Mouse (Mus musculus): ENCODE results near the gene Chd5. TPM values are rescaled to one million over a fixed set of nuclear protein-coding genes. Genes with fewer than 3 reads are reported as not detected.

Chd5 gene
- polyA plus RNA-seq, 1 experiment from 2014 or later, result not detected

DNA sequence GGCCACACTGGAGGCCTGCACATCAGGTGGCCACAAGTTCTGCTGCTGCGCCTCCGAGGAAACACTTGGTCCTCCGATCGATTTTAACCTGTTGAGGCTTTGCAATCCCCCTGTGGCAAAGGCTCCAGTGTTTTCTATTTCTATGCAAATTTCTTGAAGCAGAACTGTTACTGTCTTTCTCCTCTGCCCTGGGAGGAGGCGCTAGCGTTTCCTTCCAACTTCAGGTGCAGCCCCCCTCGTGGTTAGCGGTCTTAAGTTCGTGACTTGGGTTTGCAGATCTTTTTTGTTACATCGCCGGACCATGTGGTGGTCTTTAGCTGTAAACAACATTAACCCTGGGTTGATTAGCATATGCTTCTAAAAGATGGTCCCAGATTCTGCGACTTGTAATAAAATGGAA is 4.9 kb upstream of the Chd5 start:
- no peak for ATAC-seq (ENCODE audit: insufficient number of reproducible peaks, insufficient read depth, low FRiP score, low read depth)
- Histone ChIP-seq H3K9me3 (ENCODE audit: control insufficient read depth, low read length) (no peaks in the 10 kb centered on the region), H3K36me3 (ENCODE audit: control insufficient read depth, insufficient read depth, low read length) (peaks cover 73% of the 10 kb centered on the region), H3K27me3 (ENCODE audit: control insufficient read depth, insufficient read depth, low read length) (peaks cover 19% of the 10 kb centered on the region), H3K4me1 (ENCODE audit: control insufficient read depth in 2 of 2, insufficient read depth in 2 of 2, low read length in 2 of 2) (peaks cover 0 to 4% of the 10 kb centered on the region in 2 experiments; a peak in 2 of 4 replicates), H3K9ac (ENCODE audit: low read length) (no peak overlapping the region), H3K27ac (replicated peaks in 1 of 2; ENCODE audit: control insufficient read depth in 1 of 2, insufficient read depth in 1 of 2, low read depth in 2 of 2, low read length in 2 of 2) (no peak overlapping the region), H3K4me2 (ENCODE audit: low read length) (no peak overlapping the region), H3K4me3 (ENCODE audit: control insufficient read depth in 1 of 2, insufficient read depth in 1 of 2, low read depth in 1 of 2, low read length in 2 of 2) (no peak overlapping the region)
- 93% methylated on average over 12 of the region's 12 CpGs for WGBS

DNA sequence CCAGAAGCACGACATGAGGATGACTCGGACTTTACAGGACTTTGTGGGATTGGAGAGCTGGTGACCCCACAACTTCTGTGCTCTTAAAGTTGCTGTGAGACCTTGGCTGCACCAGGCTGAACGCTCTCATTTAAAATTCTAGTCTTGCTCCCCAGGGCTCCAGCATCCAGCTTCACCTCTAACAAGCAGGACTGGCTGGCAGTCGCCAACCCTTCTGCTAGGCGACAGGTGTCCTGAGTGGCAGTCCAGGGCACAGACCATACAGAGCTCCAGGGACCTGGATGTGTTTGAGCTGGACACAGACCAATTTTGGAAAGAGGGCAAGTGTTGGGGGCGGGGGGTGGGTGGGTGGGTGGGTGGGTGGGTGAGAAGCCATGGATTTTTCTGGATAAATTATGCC is 679 bp upstream of the Chd5 start:
- no peak overlapping the region for H3K4me2 ChIP-seq (ENCODE audit: low read length)
- peaks cover 54% of the 10 kb centered on the region for H3K27me3 ChIP-seq (ENCODE audit: control insufficient read depth, insufficient read depth, low read length)
- no peak overlapping the region for H3K4me3 ChIP-seq (ENCODE audit: control insufficient read depth in 1 of 2, insufficient read depth in 1 of 2, low read depth in 1 of 2, low read length in 2 of 2)
- no peaks in the 10 kb centered on the region for H3K9me3 ChIP-seq (ENCODE audit: control insufficient read depth, low read length)
- H3K4me1 ChIP-seq (ENCODE audit: control insufficient read depth in 2 of 2, insufficient read depth in 2 of 2, low read length in 2 of 2), result peaks cover 0 to 13% of the 10 kb centered on the region in 2 experiments; a peak in 3 of 4 replicates
- 36% methylated on average over 6 of the region's 6 CpGs for WGBS
- no peak overlapping the region for H3K9ac ChIP-seq (ENCODE audit: low read length)
- ATAC-seq (ENCODE audit: insufficient number of reproducible peaks, insufficient read depth, low FRiP score, low read depth), result no peak
- no peak overlapping the region for H3K27ac ChIP-seq (replicated peaks in 1 of 2; ENCODE audit: control insufficient read depth in 1 of 2, insufficient read depth in 1 of 2, low read depth in 2 of 2, low read length in 2 of 2)
- H3K36me3 ChIP-seq (ENCODE audit: control insufficient read depth, insufficient read depth, low read length), result peaks cover 31% of the 10 kb centered on the region

DNA sequence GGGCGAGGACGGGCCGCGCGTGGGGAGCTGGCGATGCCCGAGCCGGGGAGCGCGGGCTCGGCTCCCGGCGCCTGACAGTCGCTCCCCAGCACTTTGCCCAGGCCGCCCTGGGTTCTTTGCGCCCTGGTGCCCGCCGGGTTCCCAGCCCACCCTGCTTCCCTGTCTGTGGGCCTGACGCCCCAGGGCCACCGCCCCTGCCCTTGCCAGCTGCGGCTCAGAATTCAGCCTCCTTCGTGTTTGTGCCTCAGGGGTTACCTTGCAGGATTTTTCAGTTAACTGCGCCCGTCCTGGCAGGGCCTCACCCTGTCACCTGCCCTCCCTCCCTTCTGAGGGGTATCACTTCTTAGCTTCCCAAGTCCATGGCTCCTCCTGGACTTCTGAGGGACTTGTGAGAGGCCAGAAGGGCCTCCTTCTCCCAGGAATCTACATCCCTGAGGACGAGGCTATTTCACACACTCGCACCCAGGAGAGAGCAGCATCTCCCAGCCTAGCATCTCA is 891 bp downstream of the Chd5 start:
- no peaks in the 10 kb centered on the region for H3K9me3 ChIP-seq (ENCODE audit: control insufficient read depth, low read length)
- peak overlapping the region; percentile 96 for H3K4me2 ChIP-seq (ENCODE audit: low read length)
- WGBS, result 14% methylated on average over 11 of the region's 26 CpGs
- H3K27me3 ChIP-seq (ENCODE audit: control insufficient read depth, insufficient read depth, low read length), result peaks cover 66% of the 10 kb centered on the region
- peak overlapping the region; percentile 47 to 55 for H3K4me3 ChIP-seq (ENCODE audit: control insufficient read depth in 1 of 2, insufficient read depth in 1 of 2, low read depth in 1 of 2, low read length in 2 of 2)
- no peak for ATAC-seq (ENCODE audit: insufficient number of reproducible peaks, insufficient read depth, low FRiP score, low read depth)
- H3K9ac ChIP-seq (ENCODE audit: low read length), result peak overlapping the region; percentile 61
- no peak overlapping the region for H3K27ac ChIP-seq (replicated peaks in 1 of 2; ENCODE audit: control insufficient read depth in 1 of 2, insufficient read depth in 1 of 2, low read depth in 2 of 2, low read length in 2 of 2)
- H3K36me3 ChIP-seq (ENCODE audit: control insufficient read depth, insufficient read depth, low read length), result peaks cover 15% of the 10 kb centered on the region
- H3K4me1 ChIP-seq (ENCODE audit: control insufficient read depth in 2 of 2, insufficient read depth in 2 of 2, low read length in 2 of 2), result peaks cover 2 to 13% of the 10 kb centered on the region in 2 experiments; a peak in 3 of 4 replicates

DNA sequence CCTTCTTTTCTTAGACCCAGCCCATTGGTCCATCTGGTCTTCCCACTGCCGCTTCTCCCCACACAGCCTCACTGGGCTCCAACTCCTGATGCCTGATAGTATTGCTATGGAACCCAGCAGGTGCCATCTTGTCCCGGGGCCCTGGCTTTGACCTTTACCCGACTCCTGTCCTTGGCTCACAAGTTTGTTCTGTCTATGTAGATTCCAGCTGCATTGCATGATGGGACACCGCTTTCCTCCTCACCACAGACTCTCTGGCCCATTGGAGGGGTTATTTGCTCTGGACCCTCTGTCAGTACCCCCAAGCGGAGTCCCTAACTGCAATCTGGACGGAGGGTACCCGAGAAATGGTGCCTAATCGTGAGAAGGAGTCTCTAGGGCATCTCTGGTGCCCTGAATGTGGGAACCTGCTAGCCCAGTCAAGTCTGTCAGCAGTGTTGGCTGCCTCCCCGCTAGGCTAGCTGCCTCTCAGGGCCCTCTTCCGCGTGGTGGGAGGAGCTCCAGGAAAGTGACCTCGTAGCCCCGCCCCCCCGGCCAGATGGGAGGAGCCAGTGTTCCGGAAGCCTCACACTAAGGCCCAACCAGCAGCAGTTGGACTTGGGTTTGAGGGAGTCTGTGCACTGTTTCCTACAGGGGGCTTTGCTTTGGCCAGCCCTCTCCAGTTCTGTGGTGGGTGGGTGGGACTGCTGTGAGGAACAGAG is 2.3 kb downstream of the Chd5 start:
- WGBS, result 34% methylated on average over 15 of the region's 15 CpGs
- Histone ChIP-seq H3K27me3 (ENCODE audit: control insufficient read depth, insufficient read depth, low read length) (peaks cover 67% of the 10 kb centered on the region), H3K27ac (replicated peaks in 1 of 2; ENCODE audit: control insufficient read depth in 1 of 2, insufficient read depth in 1 of 2, low read depth in 2 of 2, low read length in 2 of 2) (no peak overlapping the region), H3K9me3 (ENCODE audit: control insufficient read depth, low read length) (no peaks in the 10 kb centered on the region), H3K9ac (ENCODE audit: low read length) (no peak overlapping the region), H3K4me3 (ENCODE audit: control insufficient read depth in 1 of 2, insufficient read depth in 1 of 2, low read depth in 1 of 2, low read length in 2 of 2) (no peak overlapping the region), H3K4me1 (ENCODE audit: control insufficient read depth in 2 of 2, insufficient read depth in 2 of 2, low read length in 2 of 2) (peaks cover 5 to 22% of the 10 kb centered on the region in 2 experiments), H3K36me3 (ENCODE audit: control insufficient read depth, insufficient read depth, low read length) (peaks cover 3% of the 10 kb centered on the region; the same call in 1 of the 2 replicates), H3K4me2 (ENCODE audit: low read length) (no peak overlapping the region)
- no peak for ATAC-seq (ENCODE audit: insufficient number of reproducible peaks, insufficient read depth, low FRiP score, low read depth)

DNA sequence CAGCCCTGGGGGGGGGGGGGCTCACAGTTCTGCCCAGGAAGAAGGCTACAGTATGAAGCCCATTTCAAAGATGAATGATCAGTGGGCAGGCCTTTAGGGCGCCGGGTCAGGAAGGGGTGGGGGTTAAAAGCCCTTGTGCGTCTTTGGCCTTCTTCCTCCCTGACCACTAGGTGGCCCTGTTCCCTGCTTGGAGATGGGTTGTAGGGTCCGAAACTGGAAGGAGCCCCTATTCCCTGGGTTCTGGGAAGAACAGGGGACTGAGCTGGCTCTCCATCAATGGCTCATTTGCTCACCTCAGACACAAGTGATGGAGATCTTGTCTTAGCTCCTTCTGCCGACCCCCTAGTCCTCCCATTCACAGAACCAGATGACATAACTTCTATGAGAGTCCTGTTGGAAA is 4.8 kb downstream of the Chd5 start:
- Histone ChIP-seq H3K27ac (replicated peaks in 1 of 2; ENCODE audit: control insufficient read depth in 1 of 2, insufficient read depth in 1 of 2, low read depth in 2 of 2, low read length in 2 of 2) (no peak overlapping the region), H3K27me3 (ENCODE audit: control insufficient read depth, insufficient read depth, low read length) (peaks cover 62% of the 10 kb centered on the region), H3K9me3 (ENCODE audit: control insufficient read depth, low read length) (no peaks in the 10 kb centered on the region), H3K9ac (ENCODE audit: low read length) (no peak overlapping the region), H3K4me2 (ENCODE audit: low read length) (no peak overlapping the region), H3K4me1 (ENCODE audit: control insufficient read depth in 2 of 2, insufficient read depth in 2 of 2, low read length in 2 of 2) (peaks cover 8 to 21% of the 10 kb centered on the region in 2 experiments), H3K4me3 (ENCODE audit: control insufficient read depth in 1 of 2, insufficient read depth in 1 of 2, low read depth in 1 of 2, low read length in 2 of 2) (no peak overlapping the region), H3K36me3 (ENCODE audit: control insufficient read depth, insufficient read depth, low read length) (no peaks in the 10 kb centered on the region)
- no peak for ATAC-seq (ENCODE audit: insufficient number of reproducible peaks, insufficient read depth, low FRiP score, low read depth)
- WGBS, result 11% methylated on average over 5 of the region's 5 CpGs

DNA sequence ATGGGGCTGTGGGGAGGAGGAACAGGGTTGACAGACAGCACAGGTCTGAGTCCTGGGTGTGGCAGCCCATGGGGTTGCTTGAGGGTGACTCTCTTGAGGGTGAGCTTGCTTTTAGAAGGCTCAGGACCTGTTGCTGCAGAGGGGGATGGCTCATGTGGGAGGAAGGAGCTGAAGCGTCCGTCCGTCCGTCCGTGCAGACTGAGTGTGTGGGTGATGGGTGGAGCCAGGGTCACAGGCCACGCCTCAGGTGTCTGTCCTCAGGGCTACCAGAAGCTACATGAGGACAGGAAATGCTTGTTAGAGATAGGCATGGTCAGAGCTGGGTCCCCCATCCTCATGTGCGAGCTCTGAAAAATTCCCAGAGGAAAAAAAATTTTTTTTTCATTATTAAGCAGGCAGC is 6.2 kb downstream of the Chd5 start:
- no peaks in the 10 kb centered on the region for H3K9me3 ChIP-seq (ENCODE audit: control insufficient read depth, low read length)
- no peak overlapping the region for H3K4me3 ChIP-seq (ENCODE audit: control insufficient read depth in 1 of 2, insufficient read depth in 1 of 2, low read depth in 1 of 2, low read length in 2 of 2)
- WGBS, result 52% methylated on average over 7 of the region's 7 CpGs
- H3K4me1 ChIP-seq (ENCODE audit: control insufficient read depth in 2 of 2, insufficient read depth in 2 of 2, low read length in 2 of 2), result peaks cover 8% of the 10 kb centered on the region in 2 experiments; a peak in 3 of 4 replicates
- H3K27ac ChIP-seq (replicated peaks in 1 of 2; ENCODE audit: control insufficient read depth in 1 of 2, insufficient read depth in 1 of 2, low read depth in 2 of 2, low read length in 2 of 2), result no peak overlapping the region
- no peaks in the 10 kb centered on the region for H3K36me3 ChIP-seq (ENCODE audit: control insufficient read depth, insufficient read depth, low read length)
- H3K9ac ChIP-seq (ENCODE audit: low read length), result no peak overlapping the region
- no peak overlapping the region for H3K4me2 ChIP-seq (ENCODE audit: low read length)
- H3K27me3 ChIP-seq (ENCODE audit: control insufficient read depth, insufficient read depth, low read length), result peaks cover 61% of the 10 kb centered on the region
- no peak for ATAC-seq (ENCODE audit: insufficient number of reproducible peaks, insufficient read depth, low FRiP score, low read depth)

DNA sequence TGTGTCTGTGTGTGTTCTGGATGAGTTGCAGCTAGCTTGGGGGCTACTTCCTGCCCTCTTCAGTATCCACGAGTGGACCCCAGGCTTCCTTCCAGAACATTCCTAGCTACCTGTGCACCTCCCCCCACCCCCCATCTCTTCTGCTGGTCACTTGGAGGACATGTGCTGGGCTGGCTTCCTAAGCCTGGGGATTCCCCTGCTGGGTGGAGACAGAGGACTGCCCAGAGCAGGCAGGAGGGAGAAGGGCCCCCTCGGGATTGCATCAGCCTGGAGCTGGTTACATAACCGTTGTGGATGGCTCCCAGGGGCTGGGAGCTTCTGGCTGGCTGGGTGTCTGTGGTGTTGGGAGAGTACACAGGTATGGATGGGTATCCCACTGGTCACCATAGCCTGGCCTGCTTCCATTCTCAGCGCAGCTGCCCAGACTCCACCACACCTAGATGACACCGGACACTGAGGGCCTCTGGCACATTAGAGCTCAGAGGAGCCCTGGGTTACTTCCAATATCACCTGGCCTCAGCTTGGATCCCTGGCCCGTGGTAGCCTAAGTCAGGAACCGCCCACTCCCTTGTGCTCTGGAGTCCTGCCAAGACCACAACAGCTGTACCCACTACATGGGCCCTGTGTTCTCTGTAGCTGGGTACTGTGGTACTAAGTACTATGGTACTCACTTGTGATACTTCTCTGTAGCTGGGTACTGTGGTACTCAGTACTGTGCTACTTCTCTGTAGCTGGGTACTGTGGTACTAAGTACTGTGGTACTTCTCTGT is 6.9 kb downstream of the Chd5 start:
- no peak for ATAC-seq (ENCODE audit: insufficient number of reproducible peaks, insufficient read depth, low FRiP score, low read depth)
- Histone ChIP-seq H3K36me3 (ENCODE audit: control insufficient read depth, insufficient read depth, low read length) (no peaks in the 10 kb centered on the region), H3K9ac (ENCODE audit: low read length) (no peak overlapping the region), H3K27ac (replicated peaks in 1 of 2; ENCODE audit: control insufficient read depth in 1 of 2, insufficient read depth in 1 of 2, low read depth in 2 of 2, low read length in 2 of 2) (no peak overlapping the region), H3K27me3 (ENCODE audit: control insufficient read depth, insufficient read depth, low read length) (peaks cover 61% of the 10 kb centered on the region), H3K4me2 (ENCODE audit: low read length) (no peak overlapping the region), H3K4me1 (ENCODE audit: control insufficient read depth in 2 of 2, insufficient read depth in 2 of 2, low read length in 2 of 2) (peaks cover 8% of the 10 kb centered on the region in 2 experiments; a peak in 3 of 4 replicates), H3K9me3 (ENCODE audit: control insufficient read depth, low read length) (no peaks in the 10 kb centered on the region), H3K4me3 (ENCODE audit: control insufficient read depth in 1 of 2, insufficient read depth in 1 of 2, low read depth in 1 of 2, low read length in 2 of 2) (no peak overlapping the region)
- WGBS, result 38% methylated on average over 7 of the region's 7 CpGs
